Mouse (Mus musculus) lung, adult 10 weeks (tissue): Measurements from ENCODE around the gene Gcsh. TPM values are rescaled to one million over a fixed set of nuclear protein-coding genes. Genes with fewer than 3 reads are reported as not detected.

Experiments used
- polyA plus RNA-seq: library from polyadenylated mRNA; stranded (reverse); fragments of 350-450 nt; fragmentation: Illumina TruSeq; extraction: RNeasy Lipid Tissue Mini Kit (QIAGEN cat#74804); gene quantifications from one replicate; pipeline ENCODE4 v1.2.3, GENCODE M21; 2014; ENCODE audit warnings: low read depth, low replicate concordance; ENCODE audit not compliant: insufficient read depth

The Gcsh gene
- polyA plus RNA-seq: 31.6 TPM

DNA sequence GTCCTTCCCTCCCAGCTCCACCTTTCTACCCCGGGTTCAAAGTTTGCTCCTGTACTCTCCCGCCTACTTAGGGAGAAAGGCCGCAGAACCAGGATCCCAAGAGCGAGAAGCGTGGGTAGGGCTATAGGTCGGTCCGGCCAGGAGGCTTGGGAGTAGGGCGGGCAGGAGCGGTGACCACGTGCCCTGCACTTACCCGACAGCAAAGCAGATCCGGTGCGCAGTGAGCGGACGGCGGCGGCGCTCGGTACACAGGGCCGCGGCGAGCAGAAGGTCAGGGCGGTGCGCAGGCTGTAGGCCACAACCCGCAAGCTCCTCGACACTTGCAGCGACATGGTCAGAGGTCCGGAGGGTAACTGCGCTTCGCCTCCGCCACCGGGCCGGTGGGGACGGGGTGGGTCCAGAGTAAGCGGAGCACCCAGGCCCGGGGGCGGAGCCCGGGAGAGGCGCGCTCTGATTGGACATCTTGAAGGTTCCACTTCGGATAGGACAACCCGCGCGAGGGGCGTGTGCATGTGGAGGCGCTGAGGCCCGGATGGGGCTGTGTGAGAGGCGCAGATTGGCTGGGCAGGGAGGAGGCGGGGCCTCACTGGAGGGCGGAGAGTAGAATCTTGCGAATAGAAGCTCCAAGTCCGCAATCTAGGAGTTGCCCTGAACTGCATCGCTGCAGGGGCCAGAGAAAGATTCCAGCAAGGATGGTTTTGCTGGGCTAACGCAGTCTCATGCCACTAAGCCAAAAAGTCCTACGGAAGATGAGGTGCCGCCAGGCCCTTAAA, at the start of gene Gcsh:
Gene Gcsh, minus strand, starts transcription at position 443 of the 773 bp plus-strand sequence.

DNA sequence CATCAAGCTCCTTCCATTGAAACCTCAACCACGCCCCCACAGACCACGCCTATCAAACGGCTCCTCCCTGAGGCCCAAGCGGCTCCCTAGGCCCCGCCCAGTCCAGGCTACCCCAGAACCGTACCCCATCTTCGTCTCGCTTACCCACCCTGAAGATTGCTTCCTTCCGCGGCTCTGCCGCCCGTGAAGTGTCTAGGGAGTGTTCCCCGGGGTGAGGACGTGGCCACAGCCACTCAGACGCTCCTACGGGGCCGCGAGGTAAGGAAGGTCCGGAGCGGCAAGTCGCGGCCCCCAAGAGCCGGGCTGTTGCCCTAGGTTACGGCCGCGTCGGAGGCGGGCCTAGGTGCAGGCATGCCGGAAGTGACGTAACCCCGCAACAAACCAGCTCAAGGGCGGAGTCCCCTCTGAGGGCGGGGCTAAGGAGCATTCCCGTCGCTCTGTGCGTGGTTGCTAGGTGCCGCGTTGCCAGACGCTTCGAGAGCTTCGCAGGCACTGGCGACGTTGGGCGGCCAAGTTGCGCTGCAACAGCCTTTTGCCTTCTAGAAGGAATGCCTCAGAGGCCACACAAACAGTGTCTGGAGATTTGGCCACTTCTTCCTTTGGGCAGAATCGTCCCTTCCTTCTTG, 14.6 kb downstream of the Gcsh start, which contains the start of gene 1700030J22Rik:
Gene 1700030J22Rik, minus strand, starts transcription at position 329 of the 626 bp plus-strand sequence.

DNA sequence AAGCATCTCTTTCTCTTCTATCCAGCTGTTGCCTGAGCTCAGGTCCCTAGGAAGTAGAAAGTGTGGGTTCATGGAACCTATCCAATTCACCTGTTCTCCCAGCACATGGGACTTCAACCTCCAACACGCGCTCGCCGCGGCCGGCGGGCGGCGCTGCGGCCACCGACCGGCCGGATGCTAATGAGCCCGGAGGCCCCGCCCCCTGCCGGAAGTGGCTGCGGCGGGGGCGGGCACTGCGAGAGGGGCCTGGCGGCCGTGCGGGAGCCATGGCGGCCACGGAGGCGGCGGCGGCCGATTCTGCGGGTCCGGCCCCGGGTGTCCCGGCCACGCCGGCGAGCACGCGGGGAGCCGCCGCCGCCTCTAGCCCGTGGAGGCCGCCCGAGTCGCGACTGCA, 50.2 kb downstream of the Gcsh start, which contains the start of gene Atmin:
Gene Atmin, plus strand, starts transcription at position 233 of the 394 bp plus-strand sequence.

Other genes with a start within 250 kb of the Gcsh start
- gene Cmc2, start 72.1 kb downstream of the Gcsh start, polyA plus RNA-seq: 19.2 TPM
- 0.79 TPM for gene Cenpn, start 71.8 kb downstream of the Gcsh start, polyA plus RNA-seq
- 7.1 TPM for gene Atmin, start 50.1 kb downstream of the Gcsh start, polyA plus RNA-seq
- 1.1 TPM for gene 1700030J22Rik, start 14.6 kb downstream of the Gcsh start, polyA plus RNA-seq
- gene Pkd1l2, start 88.9 kb upstream of the Gcsh start, polyA plus RNA-seq: not detected
- 0.15 TPM for gene Bco1, start 102.3 kb upstream of the Gcsh start, polyA plus RNA-seq
- 1.7 TPM for gene Gan, start 164.6 kb upstream of the Gcsh start, polyA plus RNA-seq